Mouse (Mus musculus) brain, adult 2 months (tissue): ENCODE results near the gene Aifm2.

Experiments used
- DNase-seq: peaks from one replicate; pipeline ENCODE4 v3.0.0; 2011; ENCODE audit warnings: low read depth, low spot score

Gene Aifm2

DNA sequence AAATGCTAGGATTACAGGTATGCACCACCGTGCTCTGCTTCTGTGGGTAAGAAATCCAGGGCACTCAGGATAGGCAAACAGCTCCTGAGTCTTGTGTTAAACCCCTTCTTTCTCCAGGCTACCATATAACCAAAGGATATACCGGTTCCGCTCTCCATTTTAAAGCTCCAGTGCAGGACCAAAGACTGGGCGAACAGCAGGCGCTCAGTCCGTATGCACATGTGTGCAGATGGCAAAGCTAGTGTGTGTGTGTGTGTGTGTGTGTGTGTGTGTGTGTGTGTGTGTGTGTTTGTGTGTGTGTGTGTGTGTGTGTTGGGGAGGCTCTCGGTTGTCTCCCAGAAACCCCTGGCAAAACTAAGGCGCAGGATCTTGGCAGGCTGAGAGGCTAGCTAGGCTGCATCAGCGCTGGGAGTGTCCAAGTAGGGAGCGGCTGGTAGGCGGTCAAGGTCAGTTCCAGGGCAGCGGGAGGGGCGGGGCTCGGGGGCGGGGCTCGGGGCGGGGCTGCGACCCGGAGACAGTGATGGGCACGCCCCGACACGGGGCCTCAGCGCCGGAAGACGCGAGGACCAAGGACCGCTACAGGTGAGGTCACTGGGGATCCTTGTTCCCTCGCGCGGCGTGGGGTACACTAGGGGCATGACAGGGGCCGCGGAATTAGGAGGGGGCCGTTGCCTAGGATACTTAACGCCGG is at the start of gene Aifm2:
TSS of gene Aifm2 (plus strand) at position 493 of the 691 bp plus-strand sequence.
- DNase-seq: peak; percentile 75

DNA sequence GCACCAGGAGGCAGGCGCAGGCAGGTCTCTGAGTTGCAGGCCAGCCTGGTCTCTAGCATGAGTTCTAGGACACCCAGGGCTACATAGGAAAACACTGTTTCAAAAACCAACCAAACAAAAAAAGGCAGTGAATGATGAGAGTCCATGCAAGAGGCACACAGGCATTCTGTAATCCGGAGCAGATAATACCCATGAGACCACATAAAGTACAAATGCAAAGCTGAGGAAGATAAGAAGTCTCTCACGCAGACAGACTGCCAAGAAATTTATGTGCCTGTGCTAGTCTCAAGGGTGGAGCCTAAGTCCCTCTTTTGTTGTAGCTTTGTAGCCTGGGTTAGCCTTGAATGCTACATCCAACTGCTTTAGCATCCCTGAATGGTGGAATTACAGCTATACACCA is 49.4 kb upstream of the Aifm2 start:
- DNase-seq: no peak

DNA sequence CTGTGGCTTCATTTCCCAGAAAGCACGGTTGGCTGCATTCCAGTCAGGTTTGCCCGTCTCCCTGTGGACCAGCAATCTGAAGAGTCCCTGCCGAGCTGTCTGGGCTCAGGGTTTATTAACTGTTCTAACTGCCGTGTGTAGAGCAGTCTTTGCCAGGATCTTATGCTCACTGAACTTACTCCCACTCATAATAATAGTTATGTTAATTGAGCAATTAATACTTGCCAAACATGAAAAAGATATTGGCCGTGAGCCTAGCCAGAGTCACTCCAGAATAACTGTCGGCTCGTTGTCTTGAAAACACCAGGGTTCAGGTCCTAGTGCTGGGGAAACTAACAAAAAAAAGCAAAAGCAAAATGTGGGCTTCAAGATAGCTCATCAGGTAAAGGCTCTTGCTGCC is 45.8 kb upstream of the Aifm2 start:
- peak; percentile 22 for DNase-seq

DNA sequence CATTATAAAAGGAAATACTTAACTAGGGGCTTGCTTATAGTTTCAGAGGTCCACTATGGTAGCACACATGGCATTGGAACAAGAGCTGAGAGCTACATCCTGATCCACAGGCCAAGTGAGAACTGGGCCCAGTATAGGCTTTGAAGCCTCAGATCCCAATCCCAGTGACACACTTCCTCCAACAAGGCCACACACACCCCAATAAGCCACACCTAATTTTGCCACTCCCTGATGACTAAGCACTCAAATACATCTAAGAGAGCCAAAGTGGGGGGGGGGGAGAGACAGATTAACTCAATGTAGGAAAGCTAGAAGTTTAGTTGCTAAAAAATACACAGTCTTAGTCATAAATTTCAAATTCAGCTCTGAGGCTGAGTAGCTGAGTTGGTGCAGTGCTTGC is 45.2 kb upstream of the Aifm2 start:
- peak; percentile 25 for DNase-seq

DNA sequence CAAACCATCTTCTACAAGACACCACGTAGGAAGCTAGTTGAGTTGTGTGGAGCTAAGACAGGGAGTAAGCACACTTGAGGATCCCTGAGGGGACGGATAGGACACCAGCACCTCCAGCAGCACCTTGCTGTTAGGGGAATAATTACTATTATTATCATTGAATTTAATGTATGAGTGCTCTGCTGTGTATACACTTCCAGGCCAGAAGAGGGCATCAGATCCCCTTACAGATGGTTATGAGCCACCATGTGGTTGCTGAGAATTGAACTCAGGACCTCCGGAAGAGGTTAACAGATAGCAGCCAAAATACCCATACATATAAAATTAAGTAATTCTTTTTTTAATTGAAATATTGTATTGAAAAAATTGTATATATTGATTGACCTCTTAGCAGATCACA is 44.3 kb upstream of the Aifm2 start:
- DNase-seq: no peak

DNA sequence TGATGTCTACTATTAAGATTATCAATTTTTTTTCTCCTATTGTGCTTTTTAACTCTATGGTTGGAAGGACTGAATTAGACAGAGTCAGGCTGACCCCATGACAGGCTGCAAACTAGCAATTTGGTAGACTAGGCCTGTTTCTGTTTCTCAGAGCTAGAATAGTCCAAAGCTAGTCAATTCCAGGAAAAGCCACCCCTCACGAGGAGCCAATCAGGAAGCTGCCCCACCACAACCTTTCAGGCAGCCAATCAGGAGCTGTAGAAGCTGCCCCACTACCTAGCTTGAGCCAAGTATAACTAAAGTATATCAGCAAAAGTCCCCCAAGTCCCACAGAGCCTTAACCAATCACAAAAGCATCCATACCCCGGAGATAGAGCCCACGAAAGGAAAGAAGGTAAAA is 39.1 kb upstream of the Aifm2 start:
- DNase-seq: no peak

DNA sequence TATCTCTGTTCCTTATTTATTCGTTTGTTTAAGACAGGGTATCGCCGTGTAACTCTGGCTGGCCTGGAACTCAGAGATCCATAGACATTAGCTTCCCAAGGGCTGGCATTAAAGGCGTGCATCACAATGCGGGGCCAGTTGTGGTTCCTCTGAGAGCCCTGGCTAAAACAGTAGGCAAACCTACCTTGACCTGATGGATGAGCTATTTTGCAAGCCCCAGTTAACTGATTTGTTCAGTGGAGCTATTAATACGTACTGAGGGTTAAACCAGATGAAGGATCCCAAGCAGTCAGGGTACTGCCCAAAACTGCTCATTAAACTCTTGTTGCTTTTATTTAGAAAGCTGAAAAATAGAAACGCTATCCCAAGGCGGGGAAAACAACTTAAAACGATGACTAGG is 35.5 kb upstream of the Aifm2 start:
- DNase-seq: no peak

DNA sequence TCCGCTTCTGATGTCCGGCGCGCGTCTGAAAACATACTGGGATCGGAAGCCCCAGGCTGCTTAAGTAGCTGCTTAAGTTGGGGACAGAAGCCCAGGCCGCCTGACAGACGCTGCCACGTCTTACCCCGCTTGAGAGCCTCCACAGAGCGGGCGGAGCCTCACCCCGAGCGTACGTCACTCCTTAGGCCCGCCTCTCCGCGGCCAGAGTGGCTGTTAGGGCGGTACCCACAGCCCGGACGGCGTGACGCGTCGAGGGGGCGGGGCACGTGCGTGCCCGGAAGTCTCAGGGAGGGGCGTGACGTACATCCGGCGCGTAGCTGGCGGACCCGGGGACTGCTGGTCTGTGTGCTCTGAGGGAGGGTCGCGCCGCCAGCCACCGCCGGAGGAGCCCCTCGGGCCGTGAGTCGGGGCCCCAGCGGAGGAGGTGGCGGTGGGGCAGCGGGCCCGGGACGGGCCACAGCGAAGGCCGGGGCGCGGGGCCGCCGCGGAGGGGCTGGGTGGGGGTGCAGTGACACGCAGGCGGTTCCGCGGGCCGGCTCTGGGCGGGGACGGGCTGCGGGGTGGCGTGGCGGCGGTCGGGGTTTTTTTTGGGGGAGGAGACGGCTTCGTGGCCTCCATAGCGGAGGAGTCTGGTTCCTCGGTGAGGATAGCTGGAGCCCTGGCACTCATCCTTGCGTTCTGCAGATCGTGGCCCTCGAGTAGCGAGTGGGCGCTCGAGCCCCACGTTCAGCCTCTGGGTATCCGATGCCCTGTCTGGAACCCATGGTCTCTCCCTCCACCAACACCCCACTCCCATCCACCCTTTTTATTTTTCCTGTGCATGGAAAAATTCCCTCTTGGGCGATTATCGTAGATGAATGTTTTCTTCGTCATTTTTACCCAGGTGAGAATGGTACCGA is 34.8 kb upstream of the Aifm2 start, which contains the start of gene Sar1a:
TSS of gene Sar1a (plus strand) at position 285 of the 899 bp plus-strand sequence.
- DNase-seq: peak; percentile 99

DNA sequence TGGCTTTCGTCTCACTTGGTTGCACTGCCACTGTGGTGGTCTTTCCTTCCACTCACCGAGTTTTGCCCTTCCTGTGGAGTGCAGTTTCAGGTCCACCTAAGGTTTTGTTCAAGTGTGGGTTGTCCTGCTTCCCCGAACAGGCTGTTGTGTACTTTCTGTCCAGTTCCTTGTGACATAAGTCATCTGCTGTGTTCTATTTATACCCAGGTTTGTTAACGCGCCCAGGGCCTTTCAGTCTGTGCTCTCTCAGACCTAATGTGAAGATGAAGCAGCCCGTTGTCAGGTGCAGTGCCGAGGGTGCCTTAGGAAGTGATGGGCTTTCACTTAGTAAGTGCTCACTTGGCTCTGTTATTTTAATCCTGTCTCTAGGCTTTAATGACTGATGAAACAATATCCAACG is 25.7 kb upstream of the Aifm2 start:
- DNase-seq: no peak

DNA sequence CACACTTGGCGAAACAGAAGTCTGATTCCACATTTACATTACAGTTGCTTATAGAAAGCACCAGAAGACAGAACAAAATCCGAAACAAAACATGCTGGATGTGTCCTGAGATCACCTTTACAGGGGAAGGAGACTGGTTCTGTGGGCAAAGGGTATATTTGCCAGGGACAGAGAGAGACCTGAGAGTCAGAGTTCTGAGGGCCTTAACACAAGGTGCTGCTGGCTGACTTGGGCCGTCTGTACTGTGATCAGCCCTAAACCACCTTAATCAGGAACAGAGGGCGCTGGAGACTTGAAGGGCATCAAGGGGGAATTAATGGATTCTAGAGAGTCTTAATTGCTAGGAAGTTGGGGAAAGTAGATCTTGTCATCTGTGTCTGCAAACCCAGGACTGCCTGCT is 21.5 kb upstream of the Aifm2 start:
- DNase-seq: no peak

DNA sequence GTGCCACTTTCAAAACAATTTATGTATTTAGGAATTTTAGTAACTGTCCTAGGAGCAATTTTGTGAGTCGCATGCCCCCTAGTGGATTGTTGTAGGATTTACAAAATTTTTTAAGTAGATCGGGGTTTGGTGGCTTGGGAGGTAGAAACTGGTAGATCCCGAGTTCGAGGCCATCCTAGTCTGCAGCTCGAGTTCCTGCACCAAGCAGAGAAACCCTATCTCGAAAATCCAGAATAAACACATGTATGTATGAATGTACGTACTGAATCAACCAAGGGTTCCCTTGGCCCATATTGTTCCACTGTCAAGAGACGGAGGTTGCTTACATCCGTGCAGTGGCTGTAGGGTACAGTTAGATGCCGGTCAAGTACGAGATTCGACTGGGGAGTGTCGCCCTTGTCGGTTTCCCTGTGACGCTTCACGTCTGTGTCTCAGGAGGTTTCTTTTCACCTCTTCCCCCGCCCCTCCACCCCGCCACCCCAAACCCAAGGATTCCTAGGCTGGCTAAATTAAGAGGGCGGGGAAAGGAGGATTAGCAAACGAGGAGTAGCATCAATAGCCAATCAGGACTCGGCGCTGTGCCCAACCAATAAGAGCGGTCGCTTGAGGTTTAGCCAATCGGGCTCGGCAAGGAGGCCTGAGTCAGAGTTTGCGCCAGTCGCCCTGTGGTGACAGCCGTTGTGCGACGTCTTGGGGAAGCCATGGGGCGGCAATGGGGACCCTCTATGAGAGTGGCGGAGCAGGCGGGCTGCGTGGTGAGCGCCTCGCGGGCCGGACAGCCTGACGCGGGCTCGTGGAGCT is 20.0 kb upstream of the Aifm2 start, which contains the start of gene Tysnd1:
TSS of gene Tysnd1 (plus strand) at position 645 of the 801 bp plus-strand sequence.
- DNase-seq: peak; percentile 99

DNA sequence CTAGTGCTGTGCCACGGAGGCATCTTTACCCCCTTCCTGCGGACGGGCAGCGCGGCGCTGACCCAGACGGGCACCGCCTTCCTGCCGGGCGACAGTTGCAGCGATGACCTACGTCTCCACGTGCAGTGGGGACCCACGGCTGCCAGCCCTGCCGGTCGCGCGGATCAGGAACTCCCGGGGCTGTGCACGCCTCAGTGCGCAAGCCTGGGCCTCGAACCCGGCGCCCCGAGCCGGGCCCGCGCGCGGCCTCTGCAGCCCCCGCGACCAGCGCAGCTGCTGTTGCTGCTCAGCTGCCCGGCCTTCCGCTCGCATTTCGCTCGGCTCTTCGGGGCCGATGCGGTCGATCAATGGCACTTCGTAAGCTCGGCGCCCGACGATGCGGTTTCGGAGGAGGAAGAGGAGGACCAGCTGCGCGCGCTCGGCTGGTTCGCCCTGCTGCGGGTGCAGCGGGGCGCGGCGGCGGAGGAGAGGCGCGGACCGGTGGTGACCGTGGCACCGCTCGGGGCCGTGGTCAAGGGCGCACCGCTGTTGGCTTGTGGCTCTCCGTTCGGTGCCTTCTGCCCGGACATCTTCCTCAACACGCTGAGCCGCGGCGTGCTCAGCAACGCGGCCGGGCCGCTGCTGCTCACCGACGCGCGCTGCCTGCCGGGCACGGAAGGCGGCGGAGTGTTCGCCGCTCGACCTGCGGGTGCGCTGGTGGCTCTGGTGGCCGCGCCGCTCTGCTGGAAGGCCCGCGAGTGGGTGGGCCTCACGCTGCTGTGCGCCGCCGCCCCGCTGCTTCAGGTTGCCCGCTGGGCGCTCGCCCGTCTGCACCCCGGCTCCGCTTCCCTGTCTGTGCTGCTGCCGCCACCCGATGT is 19.1 kb upstream of the Aifm2 start:
- DNase-seq: peak; percentile 28

DNA sequence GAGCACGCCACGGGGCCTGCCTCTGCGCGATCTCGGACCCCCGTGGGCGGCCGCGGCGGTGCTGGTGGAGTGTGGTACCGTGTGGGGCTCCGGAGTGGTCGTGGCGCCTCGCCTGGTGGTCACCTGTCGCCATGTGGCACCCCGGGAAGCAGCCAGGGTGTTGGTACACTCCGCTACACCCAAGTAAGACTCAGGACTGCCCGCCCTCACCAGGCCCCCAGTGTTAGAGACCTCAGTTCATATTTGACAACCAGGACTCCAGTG is 18.6 kb upstream of the Aifm2 start:
- DNase-seq: no peak

DNA sequence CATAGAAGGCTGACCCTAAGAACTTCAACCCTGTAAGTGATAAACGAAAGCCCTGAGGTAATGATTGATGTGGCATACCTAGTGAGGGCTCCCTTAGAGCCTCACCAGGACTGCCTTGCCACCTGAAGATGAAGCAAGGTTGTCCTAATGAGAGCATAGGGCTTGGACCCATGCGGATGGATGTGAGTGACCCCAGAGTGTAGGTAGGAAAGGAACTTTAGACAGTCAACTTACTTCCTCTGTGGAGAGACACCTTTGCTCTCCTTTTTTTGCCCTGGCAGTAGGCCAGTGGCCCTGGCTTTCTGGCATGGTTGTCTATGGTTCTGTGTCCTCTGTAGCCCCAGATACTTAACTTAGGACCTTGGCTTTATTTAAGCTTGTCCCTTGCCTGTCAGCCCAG is 18.0 kb upstream of the Aifm2 start:
- DNase-seq: no peak

DNA sequence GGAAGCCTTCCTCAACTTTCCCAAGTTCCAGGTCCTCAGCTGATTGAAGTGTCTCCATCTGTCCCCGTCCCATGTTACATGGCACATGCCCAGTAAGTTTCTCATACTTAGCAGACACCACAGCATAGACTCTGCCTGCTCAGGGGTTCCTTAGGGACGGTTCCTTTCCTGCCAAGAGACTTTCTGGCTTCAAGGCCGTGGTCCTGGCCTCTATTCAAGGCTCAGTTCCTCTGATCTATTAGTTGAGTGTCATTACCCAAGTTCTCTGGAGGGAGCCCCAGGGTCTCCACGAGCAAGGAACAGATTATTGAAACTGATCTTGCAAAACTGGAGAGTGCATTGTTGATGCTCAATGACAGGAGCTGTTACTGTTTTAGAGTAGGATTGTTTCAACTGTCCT is 10.4 kb upstream of the Aifm2 start:
- no peak for DNase-seq

DNA sequence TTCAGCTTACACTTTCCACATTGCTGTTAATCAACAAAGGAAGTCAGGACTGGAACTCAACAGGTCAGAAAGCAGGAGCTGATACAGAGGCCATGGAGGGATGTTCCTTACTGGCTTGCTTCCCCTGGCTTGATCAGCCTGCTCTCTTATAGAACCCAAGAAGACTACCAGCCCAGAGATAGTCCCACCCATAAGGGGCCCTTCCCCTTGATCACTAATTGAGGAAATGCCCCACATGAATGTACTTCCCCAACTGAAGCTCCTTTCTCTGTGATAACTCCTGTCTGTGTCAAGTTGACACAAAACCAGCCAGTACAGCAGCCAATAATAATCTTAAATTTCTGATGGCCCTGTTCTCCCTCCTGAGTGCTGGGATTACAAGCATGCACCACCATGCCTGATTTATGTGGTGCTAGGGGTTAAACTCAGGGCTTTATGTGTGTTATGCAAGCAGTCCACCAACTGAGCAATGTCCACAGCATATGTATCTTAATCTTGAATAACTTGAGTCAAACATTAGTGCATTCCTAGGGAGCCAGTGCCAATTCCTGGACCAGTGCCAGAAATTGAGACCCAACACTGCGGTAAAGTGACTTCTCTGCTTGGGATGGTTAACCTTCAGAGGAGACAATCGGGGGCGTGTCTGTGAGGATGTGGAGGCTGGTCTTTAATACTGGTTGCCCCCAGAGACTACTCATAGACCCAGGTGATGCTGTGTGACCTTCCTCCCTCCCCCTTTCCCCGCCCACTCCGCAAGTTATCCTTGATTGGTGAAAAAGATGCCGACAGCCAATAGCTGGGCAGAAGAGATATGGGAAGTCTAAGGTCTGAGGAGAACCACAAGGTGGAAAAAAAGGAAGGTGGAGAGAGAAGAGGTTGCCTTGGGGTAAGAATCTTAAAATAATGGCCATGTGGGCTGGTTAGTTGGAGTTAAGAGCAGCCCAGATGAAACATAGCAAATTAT is 8.4 kb upstream of the Aifm2 start:
- DNase-seq: no peak

DNA sequence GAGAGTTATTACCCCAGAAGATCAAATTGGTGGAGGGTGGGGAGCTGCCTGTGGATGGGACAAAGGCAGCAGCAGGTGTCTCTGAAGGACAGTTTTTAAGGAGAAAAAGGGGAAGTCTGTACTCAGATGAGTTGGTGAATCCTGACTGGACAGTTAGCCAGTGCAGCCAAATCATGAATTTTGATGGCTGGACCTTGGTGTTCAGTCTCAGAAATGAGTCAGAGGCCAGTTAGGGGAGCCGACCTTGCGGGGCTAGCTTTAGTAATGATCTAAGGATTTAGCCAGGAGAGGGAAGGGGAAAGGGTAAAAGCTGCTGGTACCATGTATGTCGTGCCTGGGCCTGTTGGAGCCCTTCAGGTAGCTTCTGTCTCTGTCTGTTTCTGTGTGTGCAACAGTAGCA is 1.5 kb upstream of the Aifm2 start:
- DNase-seq: no peak

DNA sequence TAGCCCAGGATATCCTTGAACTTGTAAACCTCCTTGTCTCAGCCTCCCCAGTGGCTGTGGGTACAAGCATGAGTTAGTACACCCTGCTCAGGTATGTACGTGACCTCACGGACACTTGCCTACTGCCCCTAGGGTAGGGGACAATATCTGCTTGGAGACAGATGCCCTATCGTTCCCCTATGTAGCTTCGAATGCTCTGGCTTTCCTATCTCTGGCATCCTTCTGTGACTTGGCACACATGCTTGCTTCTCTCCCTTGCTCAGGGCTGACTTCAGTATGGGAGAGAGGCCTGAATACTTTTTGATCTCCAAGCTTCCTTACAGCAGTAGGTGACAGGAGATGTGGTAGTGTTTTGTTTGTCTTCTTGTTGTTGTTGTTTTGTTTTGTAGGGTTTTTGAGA is 917 bp upstream of the Aifm2 start:
- DNase-seq: no peak

DNA sequence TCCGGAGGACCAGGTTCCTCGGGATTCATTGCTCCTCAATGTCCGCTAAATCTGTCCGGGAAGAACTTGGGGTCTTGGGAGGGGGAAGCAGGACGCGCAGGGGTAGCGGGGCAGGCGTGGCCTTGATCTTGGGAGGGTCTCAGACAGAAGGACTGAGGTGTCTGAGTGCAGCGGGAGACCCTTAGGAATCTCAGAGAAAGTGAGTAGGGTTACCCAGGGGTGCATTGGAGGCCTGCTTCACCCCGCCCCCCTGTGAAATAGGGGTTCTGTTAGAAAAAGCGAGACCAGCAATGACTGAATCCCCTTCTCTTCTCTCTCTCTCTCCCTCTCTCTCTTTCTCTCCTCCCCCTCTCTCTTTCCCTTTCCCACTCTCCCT is 387 bp downstream of the Aifm2 start:
- no peak for DNase-seq
